Mouse (Mus musculus) midbrain, postnatal 0 days (tissue): Measurements from ENCODE around the gene Vgll4. TPM values are rescaled to one million over a fixed set of nuclear protein-coding genes. Genes with fewer than 3 reads are reported as not detected.

Experiments
- ATAC-seq: fragments of 200-750 bp; cut with Nextera tagmentation; 2 replicates; pipeline ENCODE4 v1.8.0; 2017; ENCODE audit warnings: moderate number of reproducible peaks, mild to moderate bottlenecking, moderate TSS enrichment, moderate library complexity; ENCODE audit not compliant: low FRiP score
- DNase-seq: peaks from one replicate; pipeline ENCODE4 v3.0.0-alpha.2; 2015; ENCODE audit warnings: low spot score
- H3K27ac ChIP-seq: fragments of 300-500 bp; sonication (generic); 2 replicates; pipeline ENCODE4 v1.5.1; 2014; ENCODE audit warnings: low read depth, mild to moderate bottlenecking, low read length, mixed read lengths
- H3K27me3 ChIP-seq: fragments of 300-500 bp; sonication (generic); 2 replicates; pipeline ENCODE4 v1.6.1; 2014; ENCODE audit warnings: low read length, control low read depth, mixed read lengths; ENCODE audit not compliant: insufficient read depth
- H3K36me3 ChIP-seq: fragments of 300-500 bp; sonication (generic); 2 replicates; pipeline ENCODE4 v1.6.1; 2014; ENCODE audit warnings: low read length, control low read depth, mixed read lengths; ENCODE audit not compliant: insufficient read depth
- H3K4me1 ChIP-seq: fragments of 300-500 bp; sonication (generic); 2 replicates; pipeline ENCODE4 v1.6.1; 2014; ENCODE audit warnings: mild to moderate bottlenecking, control low read depth, antibody characterized with exemption, low read length, mixed read lengths; ENCODE audit not compliant: insufficient read depth
- H3K4me2 ChIP-seq: fragments of 300-500 bp; sonication (generic); 2 replicates; pipeline ENCODE4 v1.6.1; 2014; ENCODE audit warnings: low read depth, mild to moderate bottlenecking, low read length, mixed read lengths; ENCODE audit not compliant: poor library complexity, severe bottlenecking
- H3K4me3 ChIP-seq: fragments of 300-500 bp; sonication (generic); 2 replicates; pipeline ENCODE4 v1.5.1; 2014; ENCODE audit warnings: low read depth, mild to moderate bottlenecking, low read length, moderate library complexity
- H3K9ac ChIP-seq: fragments of 300-500 bp; sonication (generic); replicated peaks from 2 replicates; pipeline ENCODE4 v1.6.1; 2014; ENCODE audit warnings: mild to moderate bottlenecking, low read length, moderate library complexity, mixed read lengths; ENCODE audit not compliant: poor library complexity, severe bottlenecking
- H3K9me3 ChIP-seq: fragments of 300-500 bp; sonication (generic); 2 replicates; pipeline ENCODE4 v1.6.1; 2016; ENCODE audit warnings: low read length, control low read depth
- CTCF ChIP-seq: IDR thresholded peaks from 2 replicates; pipeline ENCODE4 v1.5.1; 2016; ENCODE audit warnings: antibody characterized with exemption, mild to moderate bottlenecking
- WGBS: fragments of 180-500 bp; shearing (Covaris S2); extraction: QIAGEN DNeasy Blood & Tissue Kit; methylation state at CpG from one replicate; pipeline ENCODE4 v1.1.7; 2014; 5-methylcytosine and 5-hydroxymethylcytosine counted together
- polyA plus RNA-seq: library from polyadenylated mRNA; unstranded; fragments of >200 nt; fragmentation: Nextera tagmentation; extraction: Ambion mirVana; gene quantifications from 2 replicates; pipeline ENCODE4 v1.2.1, GENCODE M21; 2015
- total RNA-seq: library from RNA; depleted of rRNA; stranded (reverse); fragments of >200 nt; gene quantifications from 2 replicates; pipeline ENCODE4 v1.2.3, GENCODE M21; 2014; rRNA removed

Gene Vgll4
- total and polyA plus RNA-seq, 2 experiments from 2014 or later = 36.0 to 58.5 TPM

GRCm38 (mm10) chr6:114814882-114815650 lies 154.7 kb downstream of the Vgll4 start:
- H3K4me2 ChIP-seq = no peak overlapping the region
- H3K27ac ChIP-seq = no peak overlapping the region
- no peak for ATAC-seq
- DNase-seq = no peak
- H3K9me3 ChIP-seq = no peaks in the 10 kb centered on the region
- H3K4me1 ChIP-seq = 0 out of 2 replicates have a peak, but pooled peaks cover under 1% of the 10 kb centered on the region
- WGBS = 96% methylated on average over 5 of the region's 5 CpGs
- peak; percentile 62 for TF ChIP-seq CTCF
- H3K9ac ChIP-seq = no peak overlapping the region
- no peak overlapping the region for H3K4me3 ChIP-seq
- no peaks in the 10 kb centered on the region for H3K27me3 ChIP-seq
- no peaks in the 10 kb centered on the region for H3K36me3 ChIP-seq

DNA sequence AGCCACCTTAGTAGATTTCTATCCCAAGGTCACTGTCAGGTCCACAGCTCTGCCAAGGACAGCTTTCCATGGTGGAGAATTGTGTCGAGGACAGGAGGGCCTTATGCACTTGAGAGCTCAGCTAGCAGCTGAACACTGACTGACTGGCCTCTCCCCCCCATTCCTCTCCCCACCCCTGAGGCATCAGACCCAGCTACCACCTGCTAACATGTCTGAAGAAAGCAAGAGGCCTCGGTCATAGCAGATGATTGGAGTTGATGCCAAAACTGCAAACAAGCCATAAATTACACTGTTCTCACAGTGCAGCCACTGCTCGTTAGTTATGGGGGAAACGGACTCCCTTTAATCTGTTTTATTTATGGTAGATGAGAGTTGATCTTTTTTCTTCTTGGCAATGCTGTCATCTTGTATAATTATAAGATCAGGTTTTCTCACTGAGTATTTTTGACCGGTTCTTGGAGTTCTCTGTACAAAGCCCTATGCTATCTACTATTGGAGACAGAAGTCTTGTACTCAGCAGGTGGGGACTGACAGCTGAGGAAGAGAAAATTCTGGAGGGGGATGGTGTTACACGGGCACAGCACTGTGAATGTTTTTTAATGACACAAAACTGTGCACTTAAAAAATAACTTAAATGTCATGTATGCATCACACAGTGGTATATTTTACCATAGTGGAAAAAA lies 155.5 kb downstream of the Vgll4 start:
- no peaks in the 10 kb centered on the region for H3K36me3 ChIP-seq
- no peak overlapping the region for H3K27ac ChIP-seq
- H3K4me3 ChIP-seq = no peak overlapping the region
- WGBS = 66% methylated on average over 6 of the region's 6 CpGs
- DNase-seq = peak; percentile 57
- no peaks in the 10 kb centered on the region for H3K27me3 ChIP-seq
- TF ChIP-seq CTCF = no peak
- H3K4me2 ChIP-seq = no peak overlapping the region
- H3K4me1 ChIP-seq = no peaks in the 10 kb centered on the region
- no peaks in the 10 kb centered on the region for H3K9me3 ChIP-seq
- no peak for ATAC-seq
- H3K9ac ChIP-seq = no peak overlapping the region

DNA sequence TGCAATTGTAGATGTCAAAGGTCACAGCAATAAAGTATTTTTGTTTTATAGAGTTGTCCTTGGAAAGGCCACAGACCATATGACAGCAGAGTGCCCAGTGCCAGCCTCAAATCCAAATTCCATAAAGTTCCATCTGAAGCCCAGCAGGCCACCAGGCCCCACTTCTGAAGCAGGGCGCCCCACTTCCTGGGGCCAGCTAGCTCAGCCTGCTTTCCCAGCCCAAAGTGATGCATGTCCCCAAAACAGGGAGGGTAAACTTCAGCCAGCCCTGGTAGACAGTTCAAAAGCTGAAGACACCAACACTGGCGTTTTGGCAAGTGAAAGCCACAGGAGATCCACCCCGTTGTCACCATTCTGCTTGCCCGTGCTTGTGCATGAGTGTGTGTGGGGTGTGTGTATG lies 157.0 kb downstream of the Vgll4 start:
- ATAC-seq (no peak), DNase-seq (no peak)
- Histone ChIP-seq H3K27me3 (no peaks in the 10 kb centered on the region), H3K4me2 (no peak overlapping the region), H3K9ac (no peak overlapping the region), H3K36me3 (no peaks in the 10 kb centered on the region), H3K4me3 (no peak overlapping the region), H3K9me3 (no peaks in the 10 kb centered on the region), H3K27ac (no peak overlapping the region), H3K4me1 (no peaks in the 10 kb centered on the region)
- WGBS = 86% methylated on average over 4 of the region's 4 CpGs
- TF ChIP-seq CTCF = no peak

DNA sequence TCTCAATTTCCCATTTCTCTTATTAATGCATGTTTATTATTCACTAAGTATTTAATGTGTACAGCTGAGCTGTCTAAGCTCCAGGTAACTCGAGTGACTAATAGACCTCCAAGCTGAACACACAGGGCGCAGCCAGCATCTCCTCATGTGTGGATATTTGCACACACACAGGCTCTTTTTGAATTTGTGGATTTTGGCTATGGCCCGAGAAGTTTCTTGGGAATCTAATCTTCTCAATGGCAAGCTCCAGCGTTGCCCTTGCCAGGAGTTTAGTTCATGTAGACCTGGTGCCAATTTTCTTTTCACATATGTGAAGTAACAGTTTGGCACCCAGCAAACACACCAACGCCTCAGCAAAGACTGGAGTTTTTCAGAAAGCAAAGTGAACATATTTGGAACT lies 157.5 kb downstream of the Vgll4 start:
- H3K4me1 ChIP-seq = no peaks in the 10 kb centered on the region
- H3K4me2 ChIP-seq = no peak overlapping the region
- DNase-seq (peak; percentile 71), ATAC-seq (no peak)
- H3K9me3 ChIP-seq = no peaks in the 10 kb centered on the region
- no peaks in the 10 kb centered on the region for H3K36me3 ChIP-seq
- H3K9ac ChIP-seq = no peak overlapping the region
- no peak for TF ChIP-seq CTCF
- H3K27me3 ChIP-seq = no peaks in the 10 kb centered on the region
- no peak overlapping the region for H3K27ac ChIP-seq
- WGBS = 77% methylated on average over 5 of the region's 5 CpGs
- H3K4me3 ChIP-seq = no peak overlapping the region

Other genes with a start within 250 kb of the Vgll4 start
- 39.4 and 50.8 TPM in 2 replicates for gene Tamm41, start 67.9 kb upstream of the Vgll4 start, total RNA-seq
- gene Tamm41, start 67.9 kb upstream of the Vgll4 start, polyA plus RNA-seq = 45.9 and 47.7 TPM in 2 replicates
- 134 and 145 TPM in 2 replicates for gene Syn2, start 164.9 kb upstream of the Vgll4 start, total RNA-seq
- 89.5 and 95.2 TPM in 2 replicates for gene Syn2, start 164.9 kb upstream of the Vgll4 start, polyA plus RNA-seq